Mouse (Mus musculus) neural tube, embryonic 11.5 days (tissue): ENCODE data around the gene Gm595. TPM values are rescaled to one million over a fixed set of nuclear protein-coding genes. Genes with fewer than 3 reads are reported as not detected.

ENCODE experiments used
- ATAC-seq: fragments of 200-750 bp; cut with Nextera tagmentation; 2 replicates; pipeline ENCODE4 v1.8.0; 2017; ENCODE audit warnings: moderate number of reproducible peaks, mild to moderate bottlenecking, moderate TSS enrichment, moderate library complexity; ENCODE audit not compliant: insufficient read depth, low FRiP score, low TSS enrichment
- DNase-seq: peaks from one replicate; pipeline ENCODE4 v3.0.0-alpha.2; 2015; ENCODE audit warnings: low spot score
- H3K27ac ChIP-seq: fragments of 300-500 bp; sonication (generic); 2 replicates; pipeline ENCODE4 v1.5.1; 2014; ENCODE audit warnings: low read depth, mild to moderate bottlenecking, low read length
- H3K27me3 ChIP-seq: fragments of 300-500 bp; sonication (generic); 2 replicates; pipeline ENCODE4 v1.6.1; 2014; ENCODE audit warnings: mild to moderate bottlenecking, low read length, mixed read lengths; ENCODE audit not compliant: control insufficient read depth, insufficient read depth
- H3K36me3 ChIP-seq: fragments of 300-500 bp; sonication (generic); 2 replicates; pipeline ENCODE4 v1.6.1; 2014; ENCODE audit warnings: mild to moderate bottlenecking, low read length, moderate library complexity, mixed read lengths; ENCODE audit not compliant: control insufficient read depth, insufficient read depth
- H3K4me1 ChIP-seq: fragments of 300-500 bp; sonication (generic); 2 replicates; pipeline ENCODE4 v1.6.1; 2014; ENCODE audit warnings: low read length, mixed read lengths; ENCODE audit not compliant: control insufficient read depth, insufficient read depth
- H3K4me2 ChIP-seq: fragments of 300-500 bp; sonication (generic); 2 replicates; pipeline ENCODE4 v1.6.1; 2014; ENCODE audit warnings: low read depth, mild to moderate bottlenecking, moderate library complexity
- H3K4me3 ChIP-seq: fragments of 300-500 bp; sonication (generic); 2 replicates; pipeline ENCODE4 v1.5.1; 2014; ENCODE audit warnings: low read depth, low read length
- H3K9ac ChIP-seq: fragments of 300-500 bp; sonication (generic); 2 replicates; pipeline ENCODE4 v1.6.1; 2014; ENCODE audit warnings: mild to moderate bottlenecking, low read length
- H3K9me3 ChIP-seq: fragments of 300-500 bp; sonication (generic); 2 replicates; pipeline ENCODE4 v1.6.1; 2016; ENCODE audit warnings: low read length; ENCODE audit not compliant: control insufficient read depth
- WGBS: fragments of 180-500 bp; shearing (Covaris S2); extraction: QIAGEN DNeasy Blood & Tissue Kit; methylation state at CpG from one replicate; pipeline ENCODE4 v1.1.7; 2014; 5-methylcytosine and 5-hydroxymethylcytosine counted together
- polyA plus RNA-seq: library from polyadenylated mRNA; unstranded; fragments of >200 nt; fragmentation: Nextera tagmentation; extraction: Ambion mirVana; gene quantifications from 2 replicates; pipeline ENCODE4 v1.2.1, GENCODE M21; 2014

Gene Gm595
- not detected in 2 replicates for polyA plus RNA-seq

DNA sequence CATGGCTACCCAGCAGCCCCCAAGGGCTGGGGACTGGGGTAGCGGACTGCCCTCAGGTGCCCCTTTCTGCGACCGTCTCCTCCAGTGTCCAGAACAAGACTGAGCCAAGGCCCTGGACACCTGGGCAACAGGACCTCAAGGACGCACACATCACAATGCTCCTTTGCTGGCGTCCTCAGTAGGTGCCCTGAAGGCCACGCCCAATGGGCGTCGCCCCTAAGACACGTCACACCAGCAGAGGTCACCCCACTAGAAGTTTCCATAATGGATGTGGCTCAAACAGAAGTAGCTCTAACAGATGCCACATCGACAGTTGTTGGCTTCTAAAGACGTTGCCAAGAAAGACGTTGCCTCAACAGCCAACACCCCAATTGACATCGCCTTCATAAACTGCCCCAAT lies at the start of gene Gm595:
Gene Gm595 (minus strand): TSS at position 101 of the 400 bp plus-strand sequence.
- H3K36me3 ChIP-seq: no peaks in the 10 kb centered on the region
- no peak within 1 kb of the TSS for H3K4me3 ChIP-seq
- H3K27ac ChIP-seq: no peak within 1 kb of the TSS
- no peak within 1 kb of the TSS for H3K9ac ChIP-seq
- no peaks in the 10 kb centered on the region for H3K27me3 ChIP-seq
- H3K4me1 ChIP-seq: no peaks in the 10 kb centered on the region
- no peaks in the 10 kb centered on the region for H3K9me3 ChIP-seq
- 88% methylated on average over 13 of the region's 13 CpGs for WGBS
- ATAC-seq (no peak), DNase-seq (no peak)
- H3K4me2 ChIP-seq: no peak within 1 kb of the TSS

DNA sequence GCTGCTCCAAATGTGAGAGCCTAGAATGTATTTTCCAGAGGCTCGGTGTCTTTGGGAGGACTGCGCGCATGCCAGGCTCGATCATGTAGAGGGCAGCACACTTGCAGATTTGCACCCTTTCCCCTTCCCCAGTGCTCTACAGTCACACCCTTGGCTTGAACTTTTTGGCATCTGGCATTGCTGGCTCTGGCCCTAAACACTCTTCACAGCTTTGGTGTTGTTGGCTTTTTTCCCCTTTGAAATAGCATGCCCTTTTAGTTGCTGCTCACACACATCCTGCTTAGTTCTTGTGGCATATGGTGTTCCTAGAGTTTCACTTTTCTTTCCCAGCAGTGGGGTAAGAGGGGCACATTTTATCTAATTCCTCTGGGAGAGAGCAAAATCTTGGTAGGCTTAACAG lies 30.9 kb upstream of the Gm595 start:
- DNase-seq (no peak), ATAC-seq (no peak)
- no peak overlapping the region for H3K9ac ChIP-seq
- no peak overlapping the region for H3K4me2 ChIP-seq
- H3K36me3 ChIP-seq: no peaks in the 10 kb centered on the region
- no peaks in the 10 kb centered on the region for H3K9me3 ChIP-seq
- H3K4me1 ChIP-seq: no peaks in the 10 kb centered on the region
- no peak overlapping the region for H3K4me3 ChIP-seq
- no peaks in the 10 kb centered on the region for H3K27me3 ChIP-seq
- WGBS: 87% methylated on average over 4 of the region's 4 CpGs
- H3K27ac ChIP-seq: no peak overlapping the region

DNA sequence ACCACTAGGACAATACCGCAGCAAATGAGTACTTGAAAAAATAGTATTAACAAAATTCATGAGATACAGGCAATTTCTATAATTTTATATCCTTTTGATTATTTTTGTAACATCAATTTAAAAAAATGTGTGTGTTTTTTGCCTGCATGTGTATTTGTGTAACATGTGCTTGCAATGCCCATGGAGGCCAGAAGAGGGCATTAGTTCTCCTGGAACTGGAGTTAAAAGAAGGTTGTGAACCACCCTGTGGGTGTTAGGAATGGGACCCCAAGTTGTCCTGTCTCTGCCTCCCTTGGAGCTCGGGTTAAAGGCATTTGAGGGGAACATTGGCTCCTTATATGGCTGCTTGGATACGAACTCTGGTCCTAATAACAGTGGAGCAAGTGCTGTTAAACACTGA lies 26.2 kb upstream of the Gm595 start:
- Histone ChIP-seq H3K4me2 (no peak overlapping the region), H3K27ac (no peak overlapping the region), H3K9me3 (no peaks in the 10 kb centered on the region), H3K9ac (no peak overlapping the region), H3K36me3 (no peaks in the 10 kb centered on the region), H3K27me3 (no peaks in the 10 kb centered on the region), H3K4me3 (no peak overlapping the region), H3K4me1 (no peaks in the 10 kb centered on the region)
- ATAC-seq: no peak
- DNase-seq: no peak
- 81% methylated on average over 3 of the region's 3 CpGs for WGBS

DNA sequence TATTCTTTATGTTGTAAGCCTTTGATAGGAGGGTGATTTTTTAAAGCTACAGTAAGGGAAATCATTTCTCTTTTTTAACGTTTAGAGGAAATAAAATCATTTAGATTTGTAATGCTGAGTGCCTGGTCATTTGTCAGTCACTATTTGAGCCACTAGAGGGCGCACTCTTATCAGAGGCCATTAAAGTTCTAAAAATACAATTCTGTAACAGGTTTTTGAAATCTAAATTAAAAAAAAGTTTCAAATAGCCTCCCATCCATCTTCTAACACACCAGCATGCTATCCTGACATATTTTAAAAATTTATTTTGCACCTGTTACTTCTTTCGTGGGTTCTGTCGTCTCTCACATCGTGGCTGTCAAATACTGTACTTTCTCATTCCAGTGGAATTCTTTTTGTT lies 22.0 kb upstream of the Gm595 start:
- H3K4me2 ChIP-seq: no peak overlapping the region
- H3K27me3 ChIP-seq: no peaks in the 10 kb centered on the region
- H3K36me3 ChIP-seq: no peaks in the 10 kb centered on the region
- 56% methylated on average over 5 of the region's 5 CpGs for WGBS
- no peaks in the 10 kb centered on the region for H3K9me3 ChIP-seq
- H3K27ac ChIP-seq: no peak overlapping the region
- no peak for ATAC-seq
- DNase-seq: no peak
- no peak overlapping the region for H3K4me3 ChIP-seq
- no peaks in the 10 kb centered on the region for H3K4me1 ChIP-seq
- no peak overlapping the region for H3K9ac ChIP-seq

DNA sequence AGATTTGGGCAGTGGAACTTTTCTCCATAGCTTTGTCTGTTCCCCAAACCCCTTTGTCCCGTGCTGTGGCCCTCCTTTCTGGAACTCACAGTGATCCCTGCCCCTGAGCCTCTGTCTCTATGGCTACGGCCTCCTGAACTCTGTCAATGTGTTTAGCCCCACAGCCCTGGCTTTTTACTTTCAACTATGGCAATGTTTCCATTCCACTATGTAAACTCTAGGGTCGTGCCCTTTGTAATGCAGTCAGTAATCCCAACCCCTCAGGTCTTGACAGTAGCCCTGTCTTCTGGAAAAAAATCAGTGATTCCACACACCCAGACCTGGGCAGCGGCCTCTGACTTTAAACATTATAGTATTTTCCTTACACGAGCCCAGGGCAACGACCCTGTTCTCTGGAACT lies 19.3 kb upstream of the Gm595 start:
- H3K4me2 ChIP-seq: no peak overlapping the region
- no peak overlapping the region for H3K4me3 ChIP-seq
- H3K27me3 ChIP-seq: no peaks in the 10 kb centered on the region
- no peaks in the 10 kb centered on the region for H3K36me3 ChIP-seq
- H3K9me3 ChIP-seq: no peaks in the 10 kb centered on the region
- H3K9ac ChIP-seq: no peak overlapping the region
- H3K4me1 ChIP-seq: no peaks in the 10 kb centered on the region
- DNase-seq: no peak
- ATAC-seq: no peak
- WGBS: 36% methylated on average over 6 of the region's 6 CpGs
- no peak overlapping the region for H3K27ac ChIP-seq

DNA sequence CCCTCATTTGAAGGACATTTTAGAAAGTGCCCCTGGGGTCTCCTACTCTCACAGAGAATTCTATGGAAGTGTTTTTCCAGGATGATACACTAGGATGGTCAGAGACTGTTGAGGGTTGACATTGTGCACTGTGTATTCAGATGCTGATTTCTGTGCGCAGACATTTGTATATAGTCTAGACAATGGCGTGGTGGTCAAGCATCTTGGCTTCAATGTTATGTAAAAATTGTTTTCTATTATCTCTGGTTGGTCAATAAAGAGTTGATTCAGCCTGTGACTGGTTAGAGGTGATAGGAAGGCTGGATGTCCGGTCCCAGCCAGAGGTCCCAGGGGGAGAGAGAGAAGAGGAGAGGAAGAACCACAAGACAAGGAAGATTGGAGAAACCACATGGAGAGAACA lies 16.4 kb upstream of the Gm595 start:
- Histone ChIP-seq H3K4me1 (no peaks in the 10 kb centered on the region), H3K4me2 (no peak overlapping the region), H3K9ac (no peak overlapping the region), H3K9me3 (no peaks in the 10 kb centered on the region), H3K4me3 (no peak overlapping the region), H3K27me3 (no peaks in the 10 kb centered on the region), H3K36me3 (no peaks in the 10 kb centered on the region), H3K27ac (no peak overlapping the region)
- DNase-seq (no peak), ATAC-seq (no peak)
- WGBS: 82% methylated on average over 3 of the region's 3 CpGs

DNA sequence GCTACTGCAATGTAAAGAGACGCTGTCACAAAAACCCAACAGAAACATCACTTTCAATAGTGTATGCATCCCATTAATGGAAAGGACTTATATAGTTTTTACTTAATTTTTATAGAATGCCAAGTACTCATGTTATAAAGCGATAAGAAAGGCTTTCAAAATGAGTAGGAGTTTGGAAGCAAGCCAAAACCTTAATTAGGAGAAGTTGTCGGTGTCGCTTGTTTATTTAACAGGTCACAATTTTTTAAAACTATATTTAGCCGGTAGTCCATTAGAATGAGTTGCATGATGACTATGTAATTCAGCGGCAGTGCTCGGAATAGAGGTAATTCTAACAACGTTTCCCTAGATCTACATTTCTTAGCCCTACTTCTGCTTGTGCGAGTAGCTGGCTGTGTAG lies 12.7 kb upstream of the Gm595 start:
- DNase-seq (no peak), ATAC-seq (no peak)
- Histone ChIP-seq H3K27ac (no peak overlapping the region), H3K27me3 (no peaks in the 10 kb centered on the region), H3K4me3 (no peak overlapping the region), H3K9ac (no peak overlapping the region), H3K4me2 (no peak overlapping the region), H3K9me3 (no peaks in the 10 kb centered on the region), H3K36me3 (no peaks in the 10 kb centered on the region), H3K4me1 (no peaks in the 10 kb centered on the region)
- 94% methylated on average over 9 of the region's 9 CpGs for WGBS

DNA sequence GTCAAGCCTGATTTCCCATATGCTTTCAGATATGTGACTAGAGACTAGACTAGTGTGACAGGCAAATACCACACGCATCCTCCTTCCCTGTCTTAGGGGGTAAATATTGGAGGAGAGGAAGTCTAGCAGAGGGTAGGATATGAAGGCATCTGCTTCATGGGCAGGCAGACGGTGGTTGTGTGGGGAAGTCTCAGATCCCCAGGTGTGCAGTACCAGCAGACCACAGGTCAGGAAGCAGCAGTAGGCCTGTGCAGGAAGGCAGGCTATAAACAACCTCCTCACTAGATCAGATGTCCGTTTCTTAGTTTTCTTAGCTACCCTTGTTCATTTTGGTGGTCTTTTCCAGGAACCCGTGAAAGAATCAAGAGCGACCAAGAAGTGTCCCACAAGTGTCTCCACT lies 7.1 kb upstream of the Gm595 start:
- no peak overlapping the region for H3K4me2 ChIP-seq
- 84% methylated on average over 5 of the region's 5 CpGs for WGBS
- DNase-seq: no peak
- ATAC-seq: no peak
- H3K4me3 ChIP-seq: no peak overlapping the region
- H3K4me1 ChIP-seq: no peaks in the 10 kb centered on the region
- no peaks in the 10 kb centered on the region for H3K27me3 ChIP-seq
- no peak overlapping the region for H3K9ac ChIP-seq
- no peaks in the 10 kb centered on the region for H3K36me3 ChIP-seq
- no peak overlapping the region for H3K27ac ChIP-seq
- H3K9me3 ChIP-seq: no peaks in the 10 kb centered on the region
